Mouse (Mus musculus): Measurements from ENCODE around the gene Rab11b. TPM values are rescaled to one million over a fixed set of nuclear protein-coding genes. Genes with fewer than 3 reads are reported as not detected.

The Rab11b gene
- 111 and 116 TPM in 2 replicates for polyA plus RNA-seq (2015; fragmentation: Nextera tagmentation; extraction: Ambion mirVana)

GRCm38 (mm10) chr17:33760255-33761165, at the start of gene Rab11b:
Gene Rab11b, minus strand, starts transcription at chr17:33760530.
- ATAC-seq (ENCODE audit: insufficient read depth): peak; percentile 99
- Histone ChIP-seq H3K4me1 (replicated peaks) (peaks cover 46% of the 10 kb centered on the region), H3K36me3 (replicated peaks) (peaks cover 27% of the 10 kb centered on the region), H3K9me3 (replicated peaks) (no peaks in the 10 kb centered on the region), H3K27ac (replicated peaks) (peak within 1 kb of the TSS; percentile 99), H3K4me3 (replicated peaks) (peak within 1 kb of the TSS; percentile 72), H3K4me2 (peak within 1 kb of the TSS; percentile 85), H3K27me3 (no peaks in the 10 kb centered on the region), H3K9ac (peak within 1 kb of the TSS; percentile 92)
- WGBS (ENCODE audit: insufficient replicate concordance): 3% methylated on average over 35 of the region's 35 CpGs

- no peaks in the 10 kb centered on the region for H3K36me3 ChIP-seq (replicated peaks)
- no peaks in the 10 kb centered on the region for H3K9me3 ChIP-seq (replicated peaks)
- 9% methylated on average over 10 of the region's 10 CpGs for WGBS (ENCODE audit: insufficient replicate concordance)
- H3K4me2 ChIP-seq: no peak overlapping the region
- H3K4me3 ChIP-seq (replicated peaks): no peak overlapping the region
- H3K9ac ChIP-seq: no peak overlapping the region
- peaks cover 28% of the 10 kb centered on the region for H3K27me3 ChIP-seq
- ATAC-seq (ENCODE audit: insufficient read depth): no peak
- H3K27ac ChIP-seq (replicated peaks): no peak overlapping the region
- peaks cover 23% of the 10 kb centered on the region for H3K4me1 ChIP-seq (replicated peaks)
These were observed 47.9 kb upstream of the Rab11b start for GRCm38 (mm10) chr17:33808192-33808591.

- Histone ChIP-seq H3K4me3 (replicated peaks) (no peak overlapping the region), H3K27ac (replicated peaks) (no peak overlapping the region), H3K9me3 (replicated peaks) (no peaks in the 10 kb centered on the region), H3K4me1 (replicated peaks) (peaks cover 23% of the 10 kb centered on the region), H3K36me3 (replicated peaks) (no peaks in the 10 kb centered on the region), H3K9ac (no peak overlapping the region), H3K4me2 (no peak overlapping the region), H3K27me3 (peaks cover 20% of the 10 kb centered on the region)
- no peak for ATAC-seq (ENCODE audit: insufficient read depth)
- WGBS (ENCODE audit: insufficient replicate concordance): 56% methylated on average over 8 of the region's 9 CpGs
These were observed 47.0 kb upstream of the Rab11b start for GRCm38 (mm10) chr17:33807181-33807888.

GRCm38 (mm10) chr17:33804745-33805144, 44.4 kb upstream of the Rab11b start:
- no peaks in the 10 kb centered on the region for H3K27me3 ChIP-seq
- ATAC-seq (ENCODE audit: insufficient read depth): no peak
- WGBS (ENCODE audit: insufficient replicate concordance): 46% methylated on average over 1 of the region's 1 CpGs

GRCm38 (mm10) chr17:33804205-33804604, 43.9 kb upstream of the Rab11b start:
- Histone ChIP-seq H3K4me1 (replicated peaks) (peaks cover 7% of the 10 kb centered on the region), H3K27me3 (no peaks in the 10 kb centered on the region), H3K9ac (no peak overlapping the region), H3K27ac (replicated peaks) (no peak overlapping the region), H3K9me3 (replicated peaks) (no peaks in the 10 kb centered on the region), H3K4me2 (no peak overlapping the region), H3K4me3 (replicated peaks) (no peak overlapping the region), H3K36me3 (replicated peaks) (no peaks in the 10 kb centered on the region)
- 59% methylated on average over 4 of the region's 4 CpGs for WGBS (ENCODE audit: insufficient replicate concordance)
- no peak for ATAC-seq (ENCODE audit: insufficient read depth)

More at GRCm38 (mm10) chr17:33804745-33805144, 44.4 kb upstream of the Rab11b start:
- Histone ChIP-seq H3K4me1 (replicated peaks) (peaks cover 7% of the 10 kb centered on the region), H3K9me3 (replicated peaks) (no peaks in the 10 kb centered on the region), H3K9ac (no peak overlapping the region), H3K36me3 (replicated peaks) (no peaks in the 10 kb centered on the region), H3K4me2 (no peak overlapping the region), H3K4me3 (replicated peaks) (no peak overlapping the region), H3K27ac (replicated peaks) (no peak overlapping the region)

GRCm38 (mm10) chr17:33802221-33802620, 41.9 kb upstream of the Rab11b start:
- Histone ChIP-seq H3K4me1 (replicated peaks) (peaks cover 7% of the 10 kb centered on the region), H3K27me3 (no peaks in the 10 kb centered on the region), H3K27ac (replicated peaks) (no peak overlapping the region), H3K36me3 (replicated peaks) (no peaks in the 10 kb centered on the region), H3K9ac (no peak overlapping the region), H3K4me3 (replicated peaks) (no peak overlapping the region), H3K9me3 (replicated peaks) (no peaks in the 10 kb centered on the region), H3K4me2 (no peak overlapping the region)
- ATAC-seq (ENCODE audit: insufficient read depth): no peak
- 1% methylated on average over 2 of the region's 2 CpGs for WGBS (ENCODE audit: insufficient replicate concordance)

- H3K27ac ChIP-seq (replicated peaks): no peak overlapping the region
- peaks cover 2% of the 10 kb centered on the region for H3K4me1 ChIP-seq (replicated peaks)
- H3K27me3 ChIP-seq: no peaks in the 10 kb centered on the region; the same call in 1 of the 2 replicates
- 21% methylated on average over 1 of the region's 1 CpGs for WGBS (ENCODE audit: insufficient replicate concordance)
- ATAC-seq (ENCODE audit: insufficient read depth): no peak
- no peak overlapping the region for H3K4me3 ChIP-seq (replicated peaks)
- H3K36me3 ChIP-seq (replicated peaks): no peaks in the 10 kb centered on the region
- H3K4me2 ChIP-seq: no peak overlapping the region
- no peaks in the 10 kb centered on the region for H3K9me3 ChIP-seq (replicated peaks)
- H3K9ac ChIP-seq: no peak overlapping the region
These were observed 38.9 kb upstream of the Rab11b start for GRCm38 (mm10) chr17:33799277-33799676.

GRCm38 (mm10) chr17:33798306-33798705, 38.0 kb upstream of the Rab11b start:
- H3K4me3 ChIP-seq (replicated peaks): no peak overlapping the region
- H3K27ac ChIP-seq (replicated peaks): no peak overlapping the region
- no peaks in the 10 kb centered on the region; the same call in 1 of the 2 replicates for H3K27me3 ChIP-seq
- no peaks in the 10 kb centered on the region for H3K36me3 ChIP-seq (replicated peaks)
- no peak overlapping the region for H3K9ac ChIP-seq
- no peak for ATAC-seq (ENCODE audit: insufficient read depth)
- no peaks in the 10 kb centered on the region; the same call in 1 of the 2 replicates for H3K4me1 ChIP-seq (replicated peaks)
- WGBS (ENCODE audit: insufficient replicate concordance): 49% methylated on average over 3 of the region's 3 CpGs
- no peaks in the 10 kb centered on the region for H3K9me3 ChIP-seq (replicated peaks)
- no peak overlapping the region for H3K4me2 ChIP-seq

- WGBS (ENCODE audit: insufficient replicate concordance): 18% methylated on average over 4 of the region's 4 CpGs
- Histone ChIP-seq H3K27me3 (peaks cover 6% of the 10 kb centered on the region), H3K4me2 (no peak overlapping the region), H3K4me1 (replicated peaks) (0 out of 2 replicates have a peak, but pooled peaks cover 2% of the 10 kb centered on the region), H3K4me3 (replicated peaks) (no peak overlapping the region), H3K9me3 (replicated peaks) (no peaks in the 10 kb centered on the region), H3K9ac (no peak overlapping the region), H3K27ac (replicated peaks) (no peak overlapping the region), H3K36me3 (replicated peaks) (no peaks in the 10 kb centered on the region)
- ATAC-seq (ENCODE audit: insufficient read depth): peak; percentile 60
These were observed 28.4 kb upstream of the Rab11b start for GRCm38 (mm10) chr17:33788732-33789131.

GRCm38 (mm10) chr17:33786375-33786774, 26.0 kb upstream of the Rab11b start:
- H3K9ac ChIP-seq: no peak overlapping the region
- ATAC-seq (ENCODE audit: insufficient read depth): no peak
- peaks cover 19% of the 10 kb centered on the region for H3K4me1 ChIP-seq (replicated peaks)
- no peak overlapping the region for H3K4me2 ChIP-seq
- peaks cover 12% of the 10 kb centered on the region for H3K27me3 ChIP-seq
- WGBS (ENCODE audit: insufficient replicate concordance): 76% methylated on average over 18 of the region's 18 CpGs
- H3K4me3 ChIP-seq (replicated peaks): no peak overlapping the region
- no peaks in the 10 kb centered on the region for H3K9me3 ChIP-seq (replicated peaks)
- no peaks in the 10 kb centered on the region for H3K36me3 ChIP-seq (replicated peaks)
- H3K27ac ChIP-seq (replicated peaks): no peak overlapping the region

GRCm38 (mm10) chr17:33784939-33785338, 24.6 kb upstream of the Rab11b start:
- Histone ChIP-seq H3K36me3 (replicated peaks) (no peaks in the 10 kb centered on the region), H3K4me1 (replicated peaks) (peaks cover 33% of the 10 kb centered on the region), H3K9ac (no peak overlapping the region), H3K4me2 (no peak overlapping the region), H3K27me3 (peaks cover 12% of the 10 kb centered on the region), H3K9me3 (replicated peaks) (no peaks in the 10 kb centered on the region), H3K27ac (replicated peaks) (no peak overlapping the region), H3K4me3 (replicated peaks) (no peak overlapping the region)
- ATAC-seq (ENCODE audit: insufficient read depth): no peak
- WGBS (ENCODE audit: insufficient replicate concordance): 58% methylated on average over 2 of the region's 2 CpGs

Measured in liver, embryonic 15.5 days (tissue).